Mouse (Mus musculus) heart, embryonic 14.5 days (tissue): ENCODE measurements around the gene Grip1. TPM values are rescaled to one million over a fixed set of nuclear protein-coding genes. Genes with fewer than 3 reads are reported as not detected.

ENCODE experiments used
- ATAC-seq: fragments of 200-750 bp; cut with Nextera tagmentation; 2 replicates; pipeline ENCODE4 v1.8.0; 2017; ENCODE audit warnings: low read depth, moderate TSS enrichment; ENCODE audit not compliant: insufficient number of reproducible peaks, insufficient read depth, low FRiP score
- H3K27ac ChIP-seq, 2 experiments: fragments of 200-500 bp in 1 of 2; fragments of 300-500 bp in 1 of 2; sonication (generic) in 1 of 2; replicated peaks in 1 of 2; 2 replicates each; pipeline ENCODE4 v1.5.1; 2012 to 2014; ENCODE audit warnings: low read depth in 2 of 2, low read length in 2 of 2, control low read depth in 1 of 2, mild to moderate bottlenecking in 1 of 2, mixed read lengths in 1 of 2; ENCODE audit not compliant: control insufficient read depth in 1 of 2, insufficient read depth in 1 of 2
- H3K27me3 ChIP-seq: fragments of 300-500 bp; sonication (generic); 2 replicates; pipeline ENCODE4 v1.6.1; 2014; ENCODE audit warnings: mild to moderate bottlenecking, low read length, control low read depth; ENCODE audit not compliant: control insufficient read depth, insufficient read depth
- H3K36me3 ChIP-seq: fragments of 300-500 bp; sonication (generic); 2 replicates; pipeline ENCODE4 v1.6.1; 2014; ENCODE audit warnings: mild to moderate bottlenecking, control low read depth, low read length, mixed read lengths; ENCODE audit not compliant: control insufficient read depth, insufficient read depth
- H3K4me1 ChIP-seq, 2 experiments: fragments of 200-500 bp in 1 of 2; fragments of 300-500 bp in 1 of 2; sonication (generic) in 1 of 2; 2 replicates each; pipeline ENCODE4 v1.6.1; 2012 to 2014; ENCODE audit warnings: low read length in 2 of 2, control low read depth in 1 of 2, mixed read lengths in 1 of 2; ENCODE audit not compliant: control insufficient read depth in 2 of 2, insufficient read depth in 2 of 2
- H3K4me2 ChIP-seq: fragments of 300-500 bp; sonication (generic); 2 replicates; pipeline ENCODE4 v1.6.1; 2014; ENCODE audit warnings: mild to moderate bottlenecking, low read length
- H3K4me3 ChIP-seq, 2 experiments: fragments of 200-500 bp in 1 of 2; fragments of 300-500 bp in 1 of 2; sonication (generic) in 1 of 2; 2 replicates each; pipeline ENCODE4 v1.5.1; 2012 to 2014; ENCODE audit warnings: low read length in 2 of 2, mild to moderate bottlenecking in 2 of 2, control low read depth in 1 of 2, low read depth in 1 of 2, moderate library complexity in 1 of 2; ENCODE audit not compliant: control insufficient read depth in 1 of 2, insufficient read depth in 1 of 2
- H3K9ac ChIP-seq: fragments of 300-500 bp; sonication (generic); 2 replicates; pipeline ENCODE4 v1.6.1; 2014; ENCODE audit warnings: mild to moderate bottlenecking, low read length
- H3K9me3 ChIP-seq: fragments of 300-500 bp; sonication (generic); 2 replicates; pipeline ENCODE4 v1.6.1; 2016; ENCODE audit warnings: low read length, control low read depth; ENCODE audit not compliant: control insufficient read depth
- WGBS: fragments of 180-500 bp; shearing (Covaris S2); extraction: QIAGEN DNeasy Blood & Tissue Kit; methylation state at CpG from one replicate; pipeline ENCODE4 v1.1.7; 2014; 5-methylcytosine and 5-hydroxymethylcytosine counted together
- polyA plus RNA-seq: library from polyadenylated mRNA; unstranded; fragments of >200 nt; fragmentation: Nextera tagmentation; extraction: Ambion mirVana; gene quantifications from 2 replicates; pipeline ENCODE4 v1.2.1, GENCODE M21; 2014

Grip1 gene
- polyA plus RNA-seq, 1 experiment from 2014 or later, result 2.9 TPM

DNA sequence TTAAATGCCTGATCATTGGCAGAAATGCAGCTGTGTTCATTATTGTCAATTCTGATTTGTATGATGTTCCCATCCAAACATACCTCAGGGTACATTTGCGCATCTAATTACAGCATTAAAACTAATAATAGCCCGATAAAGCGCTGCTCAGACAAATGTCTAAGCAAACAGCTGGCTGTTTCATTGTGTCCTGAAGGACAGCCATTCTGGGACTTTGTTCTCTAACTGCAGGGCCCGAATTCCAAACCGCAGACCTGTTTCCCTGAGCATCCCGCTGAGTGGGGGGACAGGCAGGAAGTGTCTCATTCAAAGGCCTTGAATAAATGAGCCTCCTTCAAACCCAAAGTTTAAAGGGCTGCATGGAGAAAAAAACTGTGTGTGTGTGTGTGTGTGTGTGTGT is 30.1 kb downstream of the Grip1 start:
- Histone ChIP-seq H3K36me3 (no peaks in the 10 kb centered on the region), H3K4me3 (no peak overlapping the region), H3K9ac (no peak overlapping the region), H3K27ac (no peak overlapping the region), H3K4me1 (no peaks in the 10 kb centered on the region; a peak in 1 of 4 replicates), H3K4me2 (no peak overlapping the region), H3K9me3 (no peaks in the 10 kb centered on the region), H3K27me3 (no peaks in the 10 kb centered on the region)
- no peak for ATAC-seq
- 40% methylated on average over 6 of the region's 6 CpGs for WGBS

DNA sequence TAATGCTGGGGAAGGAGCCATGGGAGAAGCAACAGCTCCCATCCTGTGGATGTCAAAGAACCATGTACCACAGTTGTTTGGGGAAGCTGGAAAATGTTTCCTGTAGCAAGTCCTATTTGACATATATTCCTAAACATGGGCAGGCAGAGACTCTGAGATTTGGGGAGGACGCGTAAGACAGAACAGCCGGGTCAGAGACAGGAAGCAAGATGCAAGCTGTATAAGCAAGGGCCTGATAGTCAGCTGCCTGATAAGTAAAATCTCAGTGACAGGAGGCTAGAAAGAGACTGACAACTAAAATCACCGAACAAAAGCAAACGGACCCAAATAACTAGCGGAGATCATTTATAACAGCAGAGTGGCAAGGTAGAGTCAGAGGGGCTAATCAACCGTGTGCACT is 33.3 kb downstream of the Grip1 start:
- Histone ChIP-seq H3K9me3 (no peaks in the 10 kb centered on the region), H3K4me3 (no peak overlapping the region), H3K4me1 (no peaks in the 10 kb centered on the region; a peak in 1 of 4 replicates), H3K27me3 (no peaks in the 10 kb centered on the region), H3K36me3 (no peaks in the 10 kb centered on the region), H3K27ac (no peak overlapping the region), H3K9ac (no peak overlapping the region), H3K4me2 (no peak overlapping the region)
- peak; percentile 68 for ATAC-seq
- WGBS, result 65% methylated on average over 7 of the region's 7 CpGs

DNA sequence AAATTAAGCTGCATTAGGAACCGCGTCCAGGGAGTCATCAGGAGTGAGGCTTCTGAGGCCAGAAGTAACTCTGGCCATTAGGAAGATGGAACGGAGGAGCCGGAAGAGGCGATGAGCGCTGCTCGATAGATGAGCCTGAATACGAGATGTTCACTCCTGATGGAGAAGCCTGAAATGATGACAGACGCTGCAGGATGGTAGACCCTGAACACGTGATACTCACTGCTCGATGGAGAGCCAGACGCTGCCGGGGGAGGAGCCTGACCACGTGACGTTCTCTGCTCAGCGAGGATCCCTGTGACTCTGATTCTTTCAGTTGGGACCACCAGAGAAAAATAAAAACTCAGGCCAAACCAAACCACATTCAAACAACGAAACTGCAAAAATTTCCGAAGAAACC is 37.2 kb downstream of the Grip1 start:
- no peaks in the 10 kb centered on the region for H3K36me3 ChIP-seq
- H3K9me3 ChIP-seq, result no peaks in the 10 kb centered on the region
- no peaks in the 10 kb centered on the region for H3K4me1 ChIP-seq
- H3K9ac ChIP-seq, result no peak overlapping the region
- H3K4me3 ChIP-seq, result no peak overlapping the region
- H3K27ac ChIP-seq, result no peak overlapping the region
- no peak overlapping the region for H3K4me2 ChIP-seq
- 88% methylated on average over 18 of the region's 18 CpGs for WGBS
- H3K27me3 ChIP-seq, result no peaks in the 10 kb centered on the region
- no peak for ATAC-seq

DNA sequence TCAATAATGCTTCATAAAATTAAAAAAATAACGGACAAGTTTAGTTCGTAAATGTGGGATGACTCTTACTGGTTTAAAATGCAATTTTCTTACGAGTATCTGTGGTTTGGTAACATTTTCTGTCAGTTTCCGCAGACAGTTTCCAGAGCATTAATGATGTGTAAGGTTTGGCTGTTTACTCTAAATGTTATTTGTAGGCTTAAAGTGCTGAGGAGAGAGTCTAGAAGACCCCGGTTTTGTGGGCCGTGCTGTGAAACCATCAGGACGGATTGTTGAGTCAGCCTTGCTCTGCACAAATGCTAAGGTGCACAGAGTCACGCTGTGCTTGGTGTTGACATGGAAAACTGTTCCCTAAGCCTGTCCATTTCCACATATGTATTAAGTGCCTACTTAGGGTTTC is 41.7 kb downstream of the Grip1 start:
- Histone ChIP-seq H3K27ac (no peak overlapping the region), H3K4me1 (peaks cover 4% of the 10 kb centered on the region in 2 experiments; a peak in 2 of 4 replicates), H3K36me3 (no peaks in the 10 kb centered on the region), H3K9me3 (no peaks in the 10 kb centered on the region), H3K9ac (no peak overlapping the region), H3K27me3 (no peaks in the 10 kb centered on the region), H3K4me3 (no peak overlapping the region), H3K4me2 (no peak overlapping the region)
- no peak for ATAC-seq
- 87% methylated on average over 8 of the region's 8 CpGs for WGBS

DNA sequence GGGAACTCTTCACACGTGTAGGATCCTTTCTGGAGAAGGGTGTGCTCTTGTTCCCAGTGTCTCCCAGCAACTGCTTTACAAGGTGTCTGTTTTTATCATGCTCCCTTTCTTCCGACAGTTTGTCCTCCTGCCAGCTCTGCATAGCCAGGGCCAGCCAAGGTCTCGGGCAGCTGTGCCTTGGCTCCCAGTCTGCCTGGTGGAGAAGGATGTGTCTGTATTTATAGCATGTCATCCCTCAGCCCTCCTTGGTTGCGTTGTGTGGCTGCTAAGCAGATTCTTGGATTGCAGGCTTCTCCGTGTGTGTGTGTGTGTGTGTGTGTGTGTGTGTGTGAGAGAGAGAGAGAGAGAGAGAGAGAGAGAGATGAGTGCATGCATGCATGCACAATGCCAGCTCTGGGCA is 42.6 kb downstream of the Grip1 start:
- H3K4me1 ChIP-seq, result peaks cover 4% of the 10 kb centered on the region in 2 experiments; a peak in 2 of 4 replicates
- H3K4me2 ChIP-seq, result no peak overlapping the region
- no peak overlapping the region for H3K27ac ChIP-seq
- no peak overlapping the region for H3K4me3 ChIP-seq
- no peaks in the 10 kb centered on the region for H3K36me3 ChIP-seq
- H3K9ac ChIP-seq, result no peak overlapping the region
- H3K27me3 ChIP-seq, result no peaks in the 10 kb centered on the region
- ATAC-seq, result no peak
- 19% methylated on average over 5 of the region's 5 CpGs for WGBS
- no peaks in the 10 kb centered on the region for H3K9me3 ChIP-seq

DNA sequence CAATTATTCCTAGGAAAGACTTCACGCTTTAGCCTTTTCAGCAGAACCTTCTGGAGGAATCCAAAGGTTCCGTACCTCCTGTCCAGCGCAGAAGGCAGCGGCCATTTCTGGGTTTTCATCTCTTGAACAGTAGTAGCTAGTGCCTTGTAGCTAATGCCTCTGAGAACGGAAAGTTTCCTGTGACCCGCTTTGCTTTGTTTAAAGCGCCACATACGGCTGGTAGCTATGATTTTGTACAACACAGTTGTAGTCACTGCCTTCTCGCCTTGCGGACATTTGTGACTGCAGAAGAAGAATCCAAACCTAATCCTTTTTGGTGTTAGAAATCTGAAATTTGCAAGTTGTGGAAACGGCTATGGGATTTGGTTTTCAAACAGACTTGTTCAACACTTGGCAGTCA is 68.1 kb downstream of the Grip1 start:
- WGBS, result 90% methylated on average over 11 of the region's 11 CpGs
- Histone ChIP-seq H3K36me3 (no peaks in the 10 kb centered on the region), H3K4me3 (no peak overlapping the region), H3K27me3 (no peaks in the 10 kb centered on the region), H3K9ac (no peak overlapping the region), H3K4me2 (no peak overlapping the region), H3K27ac (no peak overlapping the region), H3K9me3 (no peaks in the 10 kb centered on the region), H3K4me1 (0 out of 4 replicates have a peak, but pooled peaks cover 0 to 3% of the 10 kb centered on the region in 2 experiments)
- no peak for ATAC-seq

DNA sequence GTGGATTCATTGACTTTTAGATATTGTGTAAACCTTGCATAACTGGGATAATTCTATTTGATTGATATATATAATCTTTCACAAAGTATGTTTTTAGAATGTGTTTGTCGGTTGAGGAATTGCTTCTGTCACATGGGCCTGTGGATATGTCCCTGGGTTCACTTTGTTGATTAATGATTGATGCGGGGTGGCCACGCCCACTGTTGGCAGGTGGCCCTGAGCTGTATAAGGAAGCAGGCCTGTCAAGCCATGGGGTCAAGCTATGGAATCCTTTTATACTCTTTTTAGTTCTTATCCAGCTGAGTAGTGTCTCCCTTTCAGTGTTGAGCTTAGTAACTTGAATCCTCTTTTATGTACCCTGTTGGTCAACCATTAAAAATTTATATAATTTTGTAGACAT is 72.1 kb downstream of the Grip1 start:
- Histone ChIP-seq H3K9me3 (no peaks in the 10 kb centered on the region), H3K4me2 (no peak overlapping the region), H3K27me3 (no peaks in the 10 kb centered on the region), H3K4me3 (no peak overlapping the region), H3K27ac (no peak overlapping the region), H3K9ac (no peak overlapping the region), H3K36me3 (no peaks in the 10 kb centered on the region), H3K4me1 (0 out of 4 replicates have a peak, but pooled peaks cover 0 to 3% of the 10 kb centered on the region in 2 experiments)
- 78% methylated on average over 3 of the region's 3 CpGs for WGBS
- no peak for ATAC-seq

DNA sequence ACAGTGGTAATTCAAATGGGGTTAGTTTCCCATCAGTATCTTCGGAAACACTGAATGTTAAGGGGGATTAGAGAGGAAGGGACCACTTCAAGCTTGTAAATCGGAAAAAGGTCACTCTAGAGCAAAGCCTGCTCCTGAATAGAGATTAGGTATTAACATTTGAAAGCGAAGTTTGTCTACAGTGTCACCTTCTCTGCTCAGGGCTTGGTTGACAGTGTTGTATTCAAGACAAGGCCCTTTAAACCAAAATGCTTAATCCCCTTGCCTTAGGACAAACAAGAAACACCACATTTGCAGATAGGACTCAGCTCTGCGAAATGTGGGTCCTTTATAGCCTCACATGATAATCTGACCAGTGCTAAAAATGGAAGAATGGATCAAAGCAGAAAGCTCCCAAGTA is 81.2 kb downstream of the Grip1 start:
- Histone ChIP-seq H3K27me3 (no peaks in the 10 kb centered on the region), H3K9ac (no peak overlapping the region), H3K4me2 (no peak overlapping the region), H3K4me3 (no peak overlapping the region), H3K27ac (no peak overlapping the region), H3K9me3 (no peaks in the 10 kb centered on the region), H3K36me3 (no peaks in the 10 kb centered on the region), H3K4me1 (no peaks in the 10 kb centered on the region)
- no peak for ATAC-seq
- 47% methylated on average over 4 of the region's 4 CpGs for WGBS
